Mouse (Mus musculus) layer of hippocampus, adult 2 months (tissue): ENCODE measurements at regions not wholly inside any gene's neighbourhood (a gene's known extent, or its start where the extent isn't known, plus 50 kb on each side); places are given as distances from the start of the nearest gene placed in this dataset.

Experiments
- DNase-seq, 2 experiments: peaks; one replicate each; pipeline ENCODE4 v3.0.0; 2022; ENCODE audit warnings: low spot score in 2 of 2
- H3K27ac ChIP-seq: fragments of 200-600 bp; 2 replicates; pipeline ENCODE4 v1.8.1; 2022
- H3K4me3 ChIP-seq: fragments of 200-600 bp; 2 replicates; pipeline ENCODE4 v1.8.1; 2022; ENCODE audit warnings: mild to moderate bottlenecking
- CTCF ChIP-seq: fragments of 200-600 bp; conservative IDR thresholded peaks from 2 replicates; pipeline ENCODE4 v1.8.1; 2022; ENCODE audit warnings: antibody characterized with exemption, mild to moderate bottlenecking, moderate library complexity

- H3K27ac ChIP-seq = no peak overlapping the region
- no peak overlapping the region for H3K4me3 ChIP-seq
- DNase-seq = no peak
- TF ChIP-seq CTCF = no peak
These were observed 77.9 kb upstream of the Cnksr3 start for GRCm38 (mm10) chr10:7289773-7290411.

- TF ChIP-seq CTCF = no peak
- no peak overlapping the region for H3K27ac ChIP-seq
- H3K4me3 ChIP-seq = no peak overlapping the region
- DNase-seq = no peak
These were observed 73.3 kb upstream of the Cnksr3 start for GRCm38 (mm10) chr10:7285112-7285905.

- H3K4me3 ChIP-seq = no peak overlapping the region
- TF ChIP-seq CTCF = no peak
- DNase-seq = no peak
These were observed 68.4 kb upstream of the Cnksr3 start for GRCm38 (mm10) chr10:7280429-7280828.

GRCm38 (mm10) chr10:7278820-7279219 lies 66.8 kb upstream of the Cnksr3 start:
- peak in 1 of 2 experiments; percentile 7 for DNase-seq
- no peak for TF ChIP-seq CTCF
- Histone ChIP-seq H3K4me3 (no peak overlapping the region), H3K27ac (no peak overlapping the region)

More at GRCm38 (mm10) chr10:7280429-7280828, 68.4 kb upstream of the Cnksr3 start:
- no peak overlapping the region for H3K27ac ChIP-seq

GRCm38 (mm10) chr10:7275357-7275756 lies 63.3 kb upstream of the Cnksr3 start:
- no peak overlapping the region for H3K27ac ChIP-seq
- no peak for DNase-seq
- no peak for TF ChIP-seq CTCF
- H3K4me3 ChIP-seq = no peak overlapping the region

GRCm38 (mm10) chr10:7274422-7274821 lies 62.4 kb upstream of the Cnksr3 start:
- DNase-seq = no peak
- no peak for TF ChIP-seq CTCF
- no peak overlapping the region for H3K27ac ChIP-seq
- no peak overlapping the region for H3K4me3 ChIP-seq

GRCm38 (mm10) chr10:7271156-7271555 lies 59.1 kb upstream of the Cnksr3 start:
- Histone ChIP-seq H3K4me3 (no peak overlapping the region), H3K27ac (no peak overlapping the region)
- no peak for DNase-seq
- TF ChIP-seq CTCF = no peak

GRCm38 (mm10) chr10:7268386-7269033 lies 56.5 kb upstream of the Cnksr3 start:
- H3K27ac ChIP-seq = no peak overlapping the region
- TF ChIP-seq CTCF = no peak
- DNase-seq = peak; percentile 35 to 68
- no peak overlapping the region for H3K4me3 ChIP-seq

GRCm38 (mm10) chr10:7267903-7268302 lies 55.9 kb upstream of the Cnksr3 start:
- TF ChIP-seq CTCF = no peak
- DNase-seq = no peak
- H3K27ac ChIP-seq = no peak overlapping the region
- H3K4me3 ChIP-seq = no peak overlapping the region

GRCm38 (mm10) chr10:7267106-7267505 lies 55.1 kb upstream of the Cnksr3 start:
- no peak overlapping the region for H3K27ac ChIP-seq
- TF ChIP-seq CTCF = no peak
- no peak overlapping the region for H3K4me3 ChIP-seq
- DNase-seq = no peak

GRCm38 (mm10) chr10:7265412-7265811 lies 53.4 kb upstream of the Cnksr3 start:
- Histone ChIP-seq H3K4me3 (no peak overlapping the region), H3K27ac (no peak overlapping the region)
- DNase-seq = no peak
- TF ChIP-seq CTCF = no peak

GRCm38 (mm10) chr10:7264721-7265120 lies 52.7 kb upstream of the Cnksr3 start:
- Histone ChIP-seq H3K27ac (no peak overlapping the region), H3K4me3 (no peak overlapping the region)
- DNase-seq = no peak
- TF ChIP-seq CTCF = no peak
